Mouse (Mus musculus): ENCODE measurements around the gene Letm1. TPM values are rescaled to one million over a fixed set of nuclear protein-coding genes. Genes with fewer than 3 reads are reported as not detected.

Gene Letm1
- polyA plus RNA-seq, 1 experiment from 2014 or later: 54.6 TPM

GRCm38 (mm10) chr5:33721541-33722265, 60.9 kb downstream of the Letm1 start, which contains the start of gene Fgfr3:
Fgfr3 (plus strand) TSS chr5:33721674.
- peak; percentile 84 for DNase-seq (ENCODE audit: low spot score)
- peak within 1 kb of the TSS; percentile 85 for H3K27ac ChIP-seq (ENCODE audit: low read depth, low read length)
- H3K4me3 ChIP-seq (ENCODE audit: low read depth, low read length): peak within 1 kb of the TSS; percentile 90
- no peaks in the 10 kb centered on the region for H3K9me3 ChIP-seq (ENCODE audit: control insufficient read depth, low read length)
- WGBS: under 1% methylated on average over 57 of the region's 73 CpGs
- H3K27me3 ChIP-seq (ENCODE audit: control insufficient read depth, insufficient read depth, low read length): peaks cover 13% of the 10 kb centered on the region; the same call in 1 of the 2 replicates
- H3K9ac ChIP-seq (ENCODE audit: low read length): peak within 1 kb of the TSS; percentile 91
- ATAC-seq (ENCODE audit: insufficient read depth, low FRiP score, low TSS enrichment): peak; percentile 68
- H3K4me2 ChIP-seq (ENCODE audit: low read depth): peak within 1 kb of the TSS; percentile 95
- H3K4me1 ChIP-seq (ENCODE audit: control insufficient read depth, insufficient read depth, low read length): peaks cover 24% of the 10 kb centered on the region
- peaks cover 2% of the 10 kb centered on the region; the same call in 1 of the 2 replicates for H3K36me3 ChIP-seq (ENCODE audit: control insufficient read depth, insufficient read depth, low read length)

GRCm38 (mm10) chr5:33720852-33721490, 61.6 kb downstream of the Letm1 start:
- Histone ChIP-seq H3K27me3 (ENCODE audit: control insufficient read depth, insufficient read depth, low read length) (peaks cover 11% of the 10 kb centered on the region; the same call in 1 of the 2 replicates), H3K27ac (ENCODE audit: low read depth, low read length) (no peak overlapping the region), H3K36me3 (ENCODE audit: control insufficient read depth, insufficient read depth, low read length) (peaks cover 2% of the 10 kb centered on the region; the same call in 1 of the 2 replicates), H3K9ac (ENCODE audit: low read length) (no peak overlapping the region), H3K4me2 (ENCODE audit: low read depth) (peak overlapping the region; percentile 95), H3K9me3 (ENCODE audit: control insufficient read depth, low read length) (no peaks in the 10 kb centered on the region), H3K4me1 (ENCODE audit: control insufficient read depth, insufficient read depth, low read length) (peaks cover 23% of the 10 kb centered on the region), H3K4me3 (ENCODE audit: low read depth, low read length) (peak overlapping the region; percentile 90; the same call in 1 of the 2 replicates)
- no peak for ATAC-seq (ENCODE audit: insufficient read depth, low FRiP score, low TSS enrichment)
- DNase-seq (ENCODE audit: low spot score): no peak
- 6% methylated on average over 8 of the region's 8 CpGs for WGBS

GRCm38 (mm10) chr5:33718460-33718859, 64.2 kb downstream of the Letm1 start:
- no peak for ATAC-seq (ENCODE audit: insufficient read depth, low FRiP score, low TSS enrichment)
- Histone ChIP-seq H3K4me1 (ENCODE audit: control insufficient read depth, insufficient read depth, low read length) (peaks cover 11% of the 10 kb centered on the region), H3K9me3 (ENCODE audit: control insufficient read depth, low read length) (no peaks in the 10 kb centered on the region), H3K27me3 (ENCODE audit: control insufficient read depth, insufficient read depth, low read length) (0 out of 2 replicates have a peak, but pooled peaks cover 4% of the 10 kb centered on the region), H3K9ac (ENCODE audit: low read length) (no peak overlapping the region), H3K4me3 (ENCODE audit: low read depth, low read length) (no peak overlapping the region), H3K4me2 (ENCODE audit: low read depth) (no peak overlapping the region), H3K27ac (ENCODE audit: low read depth, low read length) (no peak overlapping the region), H3K36me3 (ENCODE audit: control insufficient read depth, insufficient read depth, low read length) (no peaks in the 10 kb centered on the region)
- 68% methylated on average over 5 of the region's 5 CpGs for WGBS
- no peak for DNase-seq (ENCODE audit: low spot score)

- WGBS: 81% methylated on average over 6 of the region's 6 CpGs
- H3K9ac ChIP-seq (ENCODE audit: low read length): no peak overlapping the region
- no peak overlapping the region for H3K27ac ChIP-seq (ENCODE audit: low read depth, low read length)
- no peak for ATAC-seq (ENCODE audit: insufficient read depth, low FRiP score, low TSS enrichment)
- H3K4me2 ChIP-seq (ENCODE audit: low read depth): no peak overlapping the region
- DNase-seq (ENCODE audit: low spot score): no peak
- H3K4me1 ChIP-seq (ENCODE audit: control insufficient read depth, insufficient read depth, low read length): peaks cover 7% of the 10 kb centered on the region
- no peaks in the 10 kb centered on the region for H3K36me3 ChIP-seq (ENCODE audit: control insufficient read depth, insufficient read depth, low read length)
- no peak overlapping the region for H3K4me3 ChIP-seq (ENCODE audit: low read depth, low read length)
- no peaks in the 10 kb centered on the region for H3K27me3 ChIP-seq (ENCODE audit: control insufficient read depth, insufficient read depth, low read length)
- no peaks in the 10 kb centered on the region for H3K9me3 ChIP-seq (ENCODE audit: control insufficient read depth, low read length)
Measured at GRCm38 (mm10) chr5:33716467-33716866, 66.2 kb downstream of the Letm1 start.

GRCm38 (mm10) chr5:33715182-33715581, 67.4 kb downstream of the Letm1 start:
- H3K4me3 ChIP-seq (ENCODE audit: low read depth, low read length): no peak overlapping the region
- H3K4me2 ChIP-seq (ENCODE audit: low read depth): no peak overlapping the region
- peaks cover 2% of the 10 kb centered on the region; the same call in 1 of the 2 replicates for H3K4me1 ChIP-seq (ENCODE audit: control insufficient read depth, insufficient read depth, low read length)
- no peak for ATAC-seq (ENCODE audit: insufficient read depth, low FRiP score, low TSS enrichment)
- no peaks in the 10 kb centered on the region for H3K9me3 ChIP-seq (ENCODE audit: control insufficient read depth, low read length)
- H3K9ac ChIP-seq (ENCODE audit: low read length): no peak overlapping the region
- no peak for DNase-seq (ENCODE audit: low spot score)
- no peak overlapping the region for H3K27ac ChIP-seq (ENCODE audit: low read depth, low read length)
- H3K27me3 ChIP-seq (ENCODE audit: control insufficient read depth, insufficient read depth, low read length): no peaks in the 10 kb centered on the region
- 25% methylated on average over 2 of the region's 2 CpGs for WGBS
- no peaks in the 10 kb centered on the region for H3K36me3 ChIP-seq (ENCODE audit: control insufficient read depth, insufficient read depth, low read length)

GRCm38 (mm10) chr5:33712550-33712949, 70.1 kb downstream of the Letm1 start:
- WGBS: 84% methylated on average over 2 of the region's 2 CpGs
- no peak overlapping the region for H3K9ac ChIP-seq (ENCODE audit: low read length)
- no peaks in the 10 kb centered on the region for H3K4me1 ChIP-seq (ENCODE audit: control insufficient read depth, insufficient read depth, low read length)

GRCm38 (mm10) chr5:33709037-33709436, 73.6 kb downstream of the Letm1 start:
- no peaks in the 10 kb centered on the region for H3K36me3 ChIP-seq (ENCODE audit: control insufficient read depth, insufficient read depth, low read length)
- ATAC-seq (ENCODE audit: insufficient read depth, low FRiP score, low TSS enrichment): no peak
- peaks cover 25% of the 10 kb centered on the region for H3K4me1 ChIP-seq (ENCODE audit: control insufficient read depth, insufficient read depth, low read length)
- no peaks in the 10 kb centered on the region for H3K27me3 ChIP-seq (ENCODE audit: control insufficient read depth, insufficient read depth, low read length)
- no peak overlapping the region for H3K4me2 ChIP-seq (ENCODE audit: low read depth)
- H3K4me3 ChIP-seq (ENCODE audit: low read depth, low read length): no peak overlapping the region
- H3K9ac ChIP-seq (ENCODE audit: low read length): no peak overlapping the region
- 71% methylated on average over 2 of the region's 2 CpGs for WGBS
- H3K9me3 ChIP-seq (ENCODE audit: control insufficient read depth, low read length): no peaks in the 10 kb centered on the region
- DNase-seq (ENCODE audit: low spot score): no peak
- no peak overlapping the region for H3K27ac ChIP-seq (ENCODE audit: low read depth, low read length)

More at GRCm38 (mm10) chr5:33712550-33712949, 70.1 kb downstream of the Letm1 start:
- Histone ChIP-seq H3K4me2 (ENCODE audit: low read depth) (no peak overlapping the region), H3K9me3 (ENCODE audit: control insufficient read depth, low read length) (no peaks in the 10 kb centered on the region), H3K27ac (ENCODE audit: low read depth, low read length) (no peak overlapping the region), H3K36me3 (ENCODE audit: control insufficient read depth, insufficient read depth, low read length) (no peaks in the 10 kb centered on the region), H3K4me3 (ENCODE audit: low read depth, low read length) (no peak overlapping the region), H3K27me3 (ENCODE audit: control insufficient read depth, insufficient read depth, low read length) (no peaks in the 10 kb centered on the region)
- ATAC-seq (ENCODE audit: insufficient read depth, low FRiP score, low TSS enrichment): no peak
- DNase-seq (ENCODE audit: low spot score): no peak

- Histone ChIP-seq H3K9ac (ENCODE audit: low read length) (no peak overlapping the region), H3K4me1 (ENCODE audit: control insufficient read depth, insufficient read depth, low read length) (peaks cover 27% of the 10 kb centered on the region), H3K9me3 (ENCODE audit: control insufficient read depth, low read length) (no peaks in the 10 kb centered on the region), H3K27ac (ENCODE audit: low read depth, low read length) (no peak overlapping the region), H3K36me3 (ENCODE audit: control insufficient read depth, insufficient read depth, low read length) (no peaks in the 10 kb centered on the region), H3K4me2 (ENCODE audit: low read depth) (no peak overlapping the region), H3K27me3 (ENCODE audit: control insufficient read depth, insufficient read depth, low read length) (no peaks in the 10 kb centered on the region), H3K4me3 (ENCODE audit: low read depth, low read length) (no peak overlapping the region)
- 73% methylated on average over 4 of the region's 4 CpGs for WGBS
- ATAC-seq (ENCODE audit: insufficient read depth, low FRiP score, low TSS enrichment) (no peak), DNase-seq (ENCODE audit: low spot score) (no peak)
Measured at GRCm38 (mm10) chr5:33707163-33707562, 75.5 kb downstream of the Letm1 start.

GRCm38 (mm10) chr5:33706350-33706629, 76.3 kb downstream of the Letm1 start:
- H3K9me3 ChIP-seq (ENCODE audit: control insufficient read depth, low read length): no peaks in the 10 kb centered on the region
- H3K36me3 ChIP-seq (ENCODE audit: control insufficient read depth, insufficient read depth, low read length): no peaks in the 10 kb centered on the region
- H3K4me2 ChIP-seq (ENCODE audit: low read depth): no peak overlapping the region
- WGBS: 87% methylated on average over 1 of the region's 1 CpGs
- H3K4me1 ChIP-seq (ENCODE audit: control insufficient read depth, insufficient read depth, low read length): peaks cover 27% of the 10 kb centered on the region
- no peak for DNase-seq (ENCODE audit: low spot score)
- H3K27ac ChIP-seq (ENCODE audit: low read depth, low read length): peak overlapping the region; percentile 83
- peak overlapping the region; percentile 1; the same call in 1 of the 2 replicates for H3K9ac ChIP-seq (ENCODE audit: low read length)
- no peak for ATAC-seq (ENCODE audit: insufficient read depth, low FRiP score, low TSS enrichment)
- H3K27me3 ChIP-seq (ENCODE audit: control insufficient read depth, insufficient read depth, low read length): no peaks in the 10 kb centered on the region
- no peak overlapping the region for H3K4me3 ChIP-seq (ENCODE audit: low read depth, low read length)
